In the genomic region with DNA sequence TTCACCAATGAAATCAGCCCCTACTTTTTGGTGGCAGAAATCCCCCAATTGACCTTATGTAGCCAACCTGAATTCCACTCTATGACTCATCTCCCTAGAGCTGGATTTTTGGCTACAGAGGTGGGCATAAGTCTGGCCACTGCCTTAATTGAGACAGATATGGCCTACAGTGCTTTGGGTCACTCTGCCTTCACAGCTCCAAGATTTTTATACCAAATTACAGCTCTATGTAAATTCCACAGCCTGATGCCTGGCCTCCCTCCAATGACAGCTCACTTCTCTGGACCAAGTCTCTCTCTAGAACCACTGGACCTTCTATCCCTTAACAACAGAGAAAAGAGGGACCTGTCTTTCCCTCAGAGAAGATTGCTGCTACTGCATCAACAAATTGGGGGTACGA, we compare ENCODE assay signal across 15 mouse cellular contexts.
"Had no signal": no experiment of that assay in that cellular context is flagged by ENCODE, and none has a peak within 500 bp of the region (broad histone marks: within the 10 kb centered on the region; RNA-seq: fewer than 3 reads in every experiment).

No protein-coding gene starts in this region.

- H3K36me3 ChIP-seq: neural tube, embryonic 15.5 days; stomach, embryonic 15.5 days had no signal

- H3K4me3 ChIP-seq: neural tube, embryonic 15.5 days; stomach, embryonic 15.5 days had no signal

- DNase-seq: retina, postnatal 1 day; right cerebral cortex, adult 18-20 months; right cerebral cortex, postnatal 14 days; right cerebral cortex, postnatal 25 days; right cerebral cortex, postnatal 4 days; spleen, adult 18-20 months; thymus, adult 18-20 months; thymus, adult 2 months; thymus, postnatal 14 days; thymus, postnatal 25 days; thymus, postnatal 36 days; thymus, postnatal 4 days had no signal

- H3K4me1 ChIP-seq: stomach, embryonic 15.5 days had no signal

- H3K27ac ChIP-seq: neural tube, embryonic 15.5 days; stomach, embryonic 15.5 days; stomach, postnatal 0 days had no signal

- H3K9me3 ChIP-seq: neural tube, embryonic 15.5 days; stomach, embryonic 15.5 days had no signal

- H3K27me3 ChIP-seq: neural tube, embryonic 15.5 days; stomach, embryonic 15.5 days had no signal
